Mouse (Mus musculus) spleen, adult 2 months (tissue): ENCODE measurements around the gene Igf2r.

Experiments used
- CTCF ChIP-seq: fragments of 200-500 bp; IDR thresholded peaks from 2 replicates; pipeline ENCODE4 v1.5.1; 2011; ENCODE audit warnings: mild to moderate bottlenecking, inconsistent platforms; ENCODE audit not compliant: insufficient read depth, insufficient read length, insufficient replicate concordance; ENCODE audit errors: extremely low read depth
- POLR2A ChIP-seq: fragments of 200-500 bp; IDR thresholded peaks from 2 replicates; pipeline ENCODE4 v1.6.1; 2011; ENCODE audit warnings: low read depth, low read length, inconsistent platforms

GRCm38 (mm10) chr17:12781101-12781500 lies 11.6 kb upstream of the Igf2r start:
- no peak for TF ChIP-seq CTCF
- TF ChIP-seq POLR2A: no peak
